Mouse (Mus musculus): ENCODE measurements around the gene Lnp1. TPM values are rescaled to one million over a fixed set of nuclear protein-coding genes. Genes with fewer than 3 reads are reported as not detected.
"Not testable (repeated sequence)": the region's sequence is repeated elsewhere in the genome, so short reads cannot be mapped to it uniquely, and the experiment has no call there.

Lnp1 gene
- polyA plus RNA-seq (2012; rRNA removed) = not detected in 2 replicates

- Histone ChIP-seq H3K27me3 (ENCODE audit: control insufficient read depth, insufficient read depth, low read length) (no peaks in the 10 kb centered on the region), H3K36me3 (ENCODE audit: control insufficient read depth, insufficient read depth, low read length) (no peaks in the 10 kb centered on the region), H3K4me1 (ENCODE audit: control insufficient read depth, insufficient read depth, low read length) (no peaks in the 10 kb centered on the region; the same call in 1 of the 2 replicates), H3K27ac (ENCODE audit: control insufficient read depth, insufficient read depth, low read depth, low read length) (no peak within 1 kb of the TSS), H3K4me3 (ENCODE audit: control insufficient read depth, low read depth, low read length) (no peak within 1 kb of the TSS)
- no peak for TF ChIP-seq CTCF (IDR thresholded peaks at IDR 0.05; ENCODE audit: control insufficient read depth, insufficient read depth, insufficient replicate concordance, low read depth, low read length)
- no peak for TF ChIP-seq POLR2A (IDR thresholded peaks at IDR 0.05; ENCODE audit: control insufficient read depth, low read depth, low read length)
These were observed at the start of gene Lnp1 for GRCm38 (mm10) chr16:56928023-56928422. Lnp1 (minus strand) TSS chr16:56928061.

DNA sequence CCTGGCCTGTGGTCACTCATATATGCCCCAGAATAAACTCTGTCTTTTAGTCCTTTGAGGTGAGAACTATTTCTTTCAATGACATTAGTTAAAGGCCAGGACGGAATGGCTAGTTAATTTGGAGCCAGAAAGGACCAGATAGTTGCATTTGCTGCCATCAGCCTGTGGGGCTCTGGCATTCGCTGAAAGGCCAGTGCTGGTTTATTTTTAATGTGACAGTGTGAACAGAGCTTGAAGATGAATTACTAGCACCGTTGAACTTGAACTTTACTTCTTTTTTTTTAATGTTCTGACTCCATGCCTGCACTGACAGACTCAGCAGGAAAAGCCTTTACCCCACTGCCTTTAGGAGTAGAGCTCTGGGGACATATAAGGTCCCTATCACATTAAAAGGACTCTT lies 46.8 kb upstream of the Lnp1 start:
- no peak for TF ChIP-seq POLR2A (IDR thresholded peaks at IDR 0.05; ENCODE audit: control insufficient read depth, low read depth, low read length)
- no peak for TF ChIP-seq CTCF (IDR thresholded peaks at IDR 0.05; ENCODE audit: control insufficient read depth, insufficient read depth, insufficient replicate concordance, low read depth, low read length)
- Histone ChIP-seq H3K4me1 (ENCODE audit: control insufficient read depth, insufficient read depth, low read length) (no peaks in the 10 kb centered on the region), H3K27me3 (ENCODE audit: control insufficient read depth, insufficient read depth, low read length) (no peaks in the 10 kb centered on the region), H3K27ac (ENCODE audit: control insufficient read depth, insufficient read depth, low read depth, low read length) (no peak overlapping the region), H3K36me3 (ENCODE audit: control insufficient read depth, insufficient read depth, low read length) (no peaks in the 10 kb centered on the region), H3K4me3 (ENCODE audit: control insufficient read depth, low read depth, low read length) (no peak overlapping the region)

DNA sequence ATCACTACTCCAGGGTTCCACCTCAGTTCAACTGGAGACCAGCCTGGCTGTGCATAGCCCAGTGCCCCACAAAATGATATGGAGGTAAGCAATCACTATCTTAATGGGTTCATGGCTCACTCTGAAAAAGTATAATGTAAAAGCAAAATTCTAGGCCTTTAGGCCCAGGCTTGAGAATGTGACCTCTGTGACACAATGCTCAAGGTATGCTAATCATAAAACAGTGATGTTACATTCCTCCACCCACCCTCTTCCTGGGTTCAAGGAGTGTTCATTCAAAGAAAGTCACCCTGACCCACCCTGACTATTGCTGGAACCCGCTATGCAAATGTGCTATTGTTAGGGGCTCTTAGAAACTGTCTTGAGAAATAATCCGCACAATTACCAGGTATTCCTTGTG lies 30.4 kb upstream of the Lnp1 start:
- not testable (repeated sequence) for H3K27ac ChIP-seq (ENCODE audit: control insufficient read depth, insufficient read depth, low read depth, low read length); H3K36me3 ChIP-seq (ENCODE audit: control insufficient read depth, insufficient read depth, low read length); H3K4me3 ChIP-seq (ENCODE audit: control insufficient read depth, low read depth, low read length); H3K27me3 ChIP-seq (ENCODE audit: control insufficient read depth, insufficient read depth, low read length); H3K4me1 ChIP-seq (ENCODE audit: control insufficient read depth, insufficient read depth, low read length)

DNA sequence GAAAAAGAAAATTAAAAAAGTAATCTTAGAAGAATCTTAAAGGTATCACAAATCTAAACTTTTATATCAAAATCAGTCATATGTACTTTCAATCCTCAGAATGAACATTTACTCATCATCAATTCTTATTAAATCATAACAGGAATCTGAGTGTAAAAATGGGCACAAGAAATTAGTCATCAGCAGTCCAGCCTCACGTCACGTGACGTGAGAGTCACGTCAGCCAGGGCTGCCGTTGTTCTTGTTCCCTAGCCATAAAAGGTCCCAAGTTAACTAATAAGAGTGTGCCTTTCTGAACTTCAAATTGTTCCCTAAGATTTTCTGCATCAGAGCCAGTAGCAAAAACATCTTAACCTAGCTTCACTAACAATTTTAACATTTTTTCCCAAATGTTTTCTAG lies 21.2 kb upstream of the Lnp1 start:
- Histone ChIP-seq H3K4me3 (ENCODE audit: control insufficient read depth, low read depth, low read length) (no peak overlapping the region), H3K4me1 (ENCODE audit: control insufficient read depth, insufficient read depth, low read length) (no peaks in the 10 kb centered on the region), H3K27me3 (ENCODE audit: control insufficient read depth, insufficient read depth, low read length) (no peaks in the 10 kb centered on the region), H3K27ac (ENCODE audit: control insufficient read depth, insufficient read depth, low read depth, low read length) (no peak overlapping the region), H3K36me3 (ENCODE audit: control insufficient read depth, insufficient read depth, low read length) (no peaks in the 10 kb centered on the region)
- no peak for TF ChIP-seq POLR2A (IDR thresholded peaks at IDR 0.05; ENCODE audit: control insufficient read depth, low read depth, low read length)

- no peak overlapping the region for H3K4me3 ChIP-seq (ENCODE audit: control insufficient read depth, low read depth, low read length)
- no peaks in the 10 kb centered on the region for H3K4me1 ChIP-seq (ENCODE audit: control insufficient read depth, insufficient read depth, low read length)
- H3K27me3 ChIP-seq (ENCODE audit: control insufficient read depth, insufficient read depth, low read length) = no peaks in the 10 kb centered on the region
- H3K27ac ChIP-seq (ENCODE audit: control insufficient read depth, insufficient read depth, low read depth, low read length) = no peak overlapping the region
- no peak for TF ChIP-seq CTCF (IDR thresholded peaks at IDR 0.05; ENCODE audit: control insufficient read depth, insufficient read depth, insufficient replicate concordance, low read depth, low read length)
- TF ChIP-seq POLR2A (IDR thresholded peaks at IDR 0.05; ENCODE audit: control insufficient read depth, low read depth, low read length) = no peak
- H3K36me3 ChIP-seq (ENCODE audit: control insufficient read depth, insufficient read depth, low read length) = no peaks in the 10 kb centered on the region
These were observed 14.5 kb upstream of the Lnp1 start for GRCm38 (mm10) chr16:56942341-56942740.

GRCm38 (mm10) chr16:56920102-56920657 lies 7.7 kb downstream of the Lnp1 start:
- no peak overlapping the region for H3K27ac ChIP-seq (ENCODE audit: control insufficient read depth, insufficient read depth, low read depth, low read length)
- H3K4me3 ChIP-seq (ENCODE audit: control insufficient read depth, low read depth, low read length) = no peak overlapping the region
- H3K4me1 ChIP-seq (ENCODE audit: control insufficient read depth, insufficient read depth, low read length) = no peaks in the 10 kb centered on the region
- H3K27me3 ChIP-seq (ENCODE audit: control insufficient read depth, insufficient read depth, low read length) = no peaks in the 10 kb centered on the region
- H3K36me3 ChIP-seq (ENCODE audit: control insufficient read depth, insufficient read depth, low read length) = no peaks in the 10 kb centered on the region
- TF ChIP-seq CTCF (IDR thresholded peaks at IDR 0.05; ENCODE audit: control insufficient read depth, insufficient read depth, insufficient replicate concordance, low read depth, low read length) = no peak
- TF ChIP-seq POLR2A (IDR thresholded peaks at IDR 0.05; ENCODE audit: control insufficient read depth, low read depth, low read length) = no peak

- no peak for TF ChIP-seq POLR2A (IDR thresholded peaks at IDR 0.05; ENCODE audit: control insufficient read depth, low read depth, low read length)
- no peak for TF ChIP-seq CTCF (IDR thresholded peaks at IDR 0.05; ENCODE audit: control insufficient read depth, insufficient read depth, insufficient replicate concordance, low read depth, low read length)
- H3K27ac ChIP-seq (ENCODE audit: control insufficient read depth, insufficient read depth, low read depth, low read length) = no peak overlapping the region
- no peaks in the 10 kb centered on the region for H3K36me3 ChIP-seq (ENCODE audit: control insufficient read depth, insufficient read depth, low read length)
- no peak overlapping the region for H3K4me3 ChIP-seq (ENCODE audit: control insufficient read depth, low read depth, low read length)
- no peaks in the 10 kb centered on the region for H3K4me1 ChIP-seq (ENCODE audit: control insufficient read depth, insufficient read depth, low read length)
- no peaks in the 10 kb centered on the region for H3K27me3 ChIP-seq (ENCODE audit: control insufficient read depth, insufficient read depth, low read length)
These were observed 10.6 kb downstream of the Lnp1 start for GRCm38 (mm10) chr16:56917230-56917629.

- no peaks in the 10 kb centered on the region for H3K27me3 ChIP-seq (ENCODE audit: control insufficient read depth, insufficient read depth, low read length)
- H3K4me3 ChIP-seq (ENCODE audit: control insufficient read depth, low read depth, low read length) = no peak overlapping the region
- no peak overlapping the region for H3K27ac ChIP-seq (ENCODE audit: control insufficient read depth, insufficient read depth, low read depth, low read length)
- no peak for TF ChIP-seq POLR2A (IDR thresholded peaks at IDR 0.05; ENCODE audit: control insufficient read depth, low read depth, low read length)
- TF ChIP-seq CTCF (IDR thresholded peaks at IDR 0.05; ENCODE audit: control insufficient read depth, insufficient read depth, insufficient replicate concordance, low read depth, low read length) = no peak
- H3K4me1 ChIP-seq (ENCODE audit: control insufficient read depth, insufficient read depth, low read length) = no peaks in the 10 kb centered on the region
- H3K36me3 ChIP-seq (ENCODE audit: control insufficient read depth, insufficient read depth, low read length) = no peaks in the 10 kb centered on the region
These were observed 18.9 kb downstream of the Lnp1 start for GRCm38 (mm10) chr16:56908986-56909385.

GRCm38 (mm10) chr16:56902206-56902605 lies 25.7 kb downstream of the Lnp1 start:
- H3K27me3 ChIP-seq (ENCODE audit: control insufficient read depth, insufficient read depth, low read length); H3K4me1 ChIP-seq (ENCODE audit: control insufficient read depth, insufficient read depth, low read length); H3K36me3 ChIP-seq (ENCODE audit: control insufficient read depth, insufficient read depth, low read length); H3K27ac ChIP-seq (ENCODE audit: control insufficient read depth, insufficient read depth, low read depth, low read length); H3K4me3 ChIP-seq (ENCODE audit: control insufficient read depth, low read depth, low read length): not testable (repeated sequence)

Data from testis, adult 2 months (tissue).